Mouse (Mus musculus): Measurements from ENCODE around the gene Strn3.
"Not testable (repeated sequence)": the region's sequence is repeated elsewhere in the genome, so short reads cannot be mapped to it uniquely, and the experiment has no call there.

Gene Strn3

GRCm38 (mm10) chr12:51591921-51592320, 99.8 kb downstream of the Strn3 start:
- POLR2A ChIA-PET = interaction anchor here in 1 of 4 experiments (3.0 kb wide), 1 partner anchor 14 kb away, joined by 10 read pairs; no protein-coding TSS in a partner anchor
- CTCF ChIA-PET = no interaction called here

GRCm38 (mm10) chr12:51589263-51589662, 102.4 kb downstream of the Strn3 start:
- CTCF ChIA-PET = no interaction called here
- POLR2A ChIA-PET = no interaction called here

- POLR2A ChIA-PET = interaction anchor here in 1 of 4 experiments (1.8 kb wide), 1 partner anchor 38 kb away, joined by 4 read pairs; no protein-coding TSS in a partner anchor
- CTCF ChIA-PET = not testable (repeated sequence)
Observed at GRCm38 (mm10) chr12:51577816-51578215, 113.9 kb downstream of the Strn3 start.

- CTCF ChIA-PET = no interaction called here
Observed at GRCm38 (mm10) chr12:51572651-51573050, 119.0 kb downstream of the Strn3 start.

GRCm38 (mm10) chr12:51569944-51570343, 121.8 kb downstream of the Strn3 start:
- POLR2A ChIA-PET = interaction anchor here in 1 of 4 experiments (0.6 kb wide), 1 partner anchor 41 kb away, joined by 3 read pairs; no protein-coding TSS in a partner anchor
- CTCF ChIA-PET = interaction anchor here in 3 of 4 experiments (0.6 to 2.0 kb wide), 5 partner anchors 113 to 241 kb away, joined by 3 to 6 read pairs (median 3); no protein-coding TSS in a partner anchor

More at GRCm38 (mm10) chr12:51572651-51573050, 119.0 kb downstream of the Strn3 start:
- POLR2A ChIA-PET = no interaction called here

GRCm38 (mm10) chr12:51569472-51569871, 122.2 kb downstream of the Strn3 start:
- CTCF ChIA-PET = interaction anchor here in 3 of 4 experiments (0.6 to 2.0 kb wide), 5 partner anchors 113 to 240 kb away, joined by 3 to 6 read pairs (median 3); no protein-coding TSS in a partner anchor
- POLR2A ChIA-PET = no interaction called here

- ChIA-PET CTCF (interaction anchor here in 1 of 4 experiments (1.6 kb wide), 1 partner anchor 163 kb away, joined by 5 read pairs; no protein-coding TSS in a partner anchor), POLR2A (interaction anchor here in 1 of 4 experiments (1.4 kb wide), 1 partner anchor 24 kb away, joined by 4 read pairs; no protein-coding TSS in a partner anchor)
Observed at GRCm38 (mm10) chr12:51567225-51567624, 124.5 kb downstream of the Strn3 start.

- ChIA-PET POLR2A (interaction anchor here in 1 of 4 experiments (1.4 kb wide), 1 partner anchor 16 kb away, joined by 3 read pairs; no protein-coding TSS in a partner anchor), CTCF (no interaction called here)
Observed at GRCm38 (mm10) chr12:51561416-51561815, 130.3 kb downstream of the Strn3 start.

All from embryonic stem cell, embryonic (primary cell).